Mouse (Mus musculus): ENCODE results near the gene Gm3625. TPM values are rescaled to one million over a fixed set of nuclear protein-coding genes. Genes with fewer than 3 reads are reported as not detected.
A peak's percentile ranks its signal among the peaks of the same experiment; 100 is the strongest.

Gene Gm3625
- polyA plus RNA-seq (2016; fragmentation: Nextera tagmentation; extraction: Ambion mirVana) = not detected in 2 replicates

DNA sequence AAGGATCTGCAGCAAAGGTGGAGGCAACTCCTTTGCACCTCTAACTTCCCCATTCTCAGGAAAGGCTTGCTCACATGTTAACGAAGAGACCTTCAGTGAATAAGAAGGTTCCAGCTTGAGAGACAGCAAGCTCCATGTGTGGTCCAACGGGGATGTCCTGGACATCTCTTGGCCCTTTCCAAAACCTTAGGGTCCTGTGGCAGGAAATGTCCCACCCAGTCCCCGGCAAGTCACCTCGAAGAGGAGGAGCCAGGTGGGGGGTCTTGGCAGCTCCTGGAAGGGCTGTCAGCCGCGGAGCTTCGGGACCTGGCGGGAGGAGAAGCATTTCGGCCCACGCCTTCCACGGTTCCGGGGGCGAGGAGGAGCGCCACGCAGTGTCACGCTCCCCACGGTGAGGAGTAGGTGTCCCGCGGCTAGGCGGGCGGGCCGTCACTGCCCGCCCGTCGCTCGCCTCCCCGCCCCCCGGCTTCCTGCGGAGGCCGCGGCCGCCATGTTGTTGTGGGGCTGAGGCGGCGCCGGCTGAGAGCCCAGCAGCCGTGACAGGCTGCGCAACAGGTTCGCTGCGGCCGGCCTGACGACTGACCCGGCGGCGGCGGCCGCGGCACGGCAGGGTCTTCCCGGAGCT, at the start of gene Gm3625, which contains the start of gene Itsn2:
TSS of gene Gm3625 (minus strand) at position 387 of the 625 bp plus-strand sequence.
TSS of gene Itsn2 (plus strand) at position 98 of the 625 bp plus-strand sequence.
- 1% methylated on average over 49 of the region's 49 CpGs for WGBS
- peak within 1 kb of the TSS; percentile 96 for H3K9ac ChIP-seq
- peak within 1 kb of the TSS; percentile 85 for H3K27ac ChIP-seq (ENCODE audit: poor library complexity, severe bottlenecking)
- peaks cover 12% of the 10 kb centered on the region for H3K4me1 ChIP-seq (replicated peaks)
- H3K4me3 ChIP-seq = peak within 1 kb of the TSS; percentile 93
- no peaks in the 10 kb centered on the region for H3K27me3 ChIP-seq (replicated peaks)
- ATAC-seq (ENCODE audit: insufficient number of reproducible peaks, low FRiP score) = peak; percentile 91
- H3K4me2 ChIP-seq = peak within 1 kb of the TSS; percentile 75
- H3K36me3 ChIP-seq = no peaks in the 10 kb centered on the region
- H3K9me3 ChIP-seq (replicated peaks) = no peaks in the 10 kb centered on the region

- Histone ChIP-seq H3K27ac (ENCODE audit: poor library complexity, severe bottlenecking) (no peak overlapping the region), H3K9ac (no peak overlapping the region), H3K4me2 (no peak overlapping the region), H3K36me3 (peaks cover 62% of the 10 kb centered on the region), H3K27me3 (replicated peaks) (no peaks in the 10 kb centered on the region), H3K4me3 (no peak overlapping the region), H3K9me3 (replicated peaks) (no peaks in the 10 kb centered on the region), H3K4me1 (replicated peaks) (no peaks in the 10 kb centered on the region)
- no peak for ATAC-seq (ENCODE audit: insufficient number of reproducible peaks, low FRiP score)
- WGBS = 80% methylated on average over 1 of the region's 1 CpGs
Measured at GRCm38 (mm10) chr12:4640737-4641136, 48.0 kb upstream of the Gm3625 start.

DNA sequence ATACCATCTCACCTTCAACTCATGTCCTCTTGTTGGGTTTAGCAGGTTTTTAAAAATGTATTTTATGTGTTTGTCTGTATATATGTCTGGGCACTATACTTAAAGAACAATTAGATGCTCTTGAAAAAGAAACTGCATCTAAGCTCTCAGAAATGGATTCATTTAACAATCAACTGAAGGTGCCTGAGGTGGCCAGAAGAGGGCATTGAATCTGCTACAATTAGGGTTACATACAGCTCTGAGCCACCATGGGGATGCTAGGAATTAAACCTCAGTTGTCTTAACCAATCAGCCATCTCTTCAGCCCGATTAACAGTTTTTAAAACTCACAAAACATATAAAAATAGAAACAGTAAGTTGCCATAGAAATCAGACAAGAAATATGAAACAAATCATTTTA, 45.7 kb upstream of the Gm3625 start:
- WGBS = 91% methylated on average over 1 of the region's 1 CpGs
- Histone ChIP-seq H3K36me3 (peaks cover 65% of the 10 kb centered on the region), H3K9me3 (replicated peaks) (no peaks in the 10 kb centered on the region), H3K4me1 (replicated peaks) (no peaks in the 10 kb centered on the region), H3K27ac (ENCODE audit: poor library complexity, severe bottlenecking) (no peak overlapping the region), H3K27me3 (replicated peaks) (no peaks in the 10 kb centered on the region), H3K4me2 (no peak overlapping the region), H3K9ac (no peak overlapping the region), H3K4me3 (no peak overlapping the region)
- ATAC-seq (ENCODE audit: insufficient number of reproducible peaks, low FRiP score) = no peak

DNA sequence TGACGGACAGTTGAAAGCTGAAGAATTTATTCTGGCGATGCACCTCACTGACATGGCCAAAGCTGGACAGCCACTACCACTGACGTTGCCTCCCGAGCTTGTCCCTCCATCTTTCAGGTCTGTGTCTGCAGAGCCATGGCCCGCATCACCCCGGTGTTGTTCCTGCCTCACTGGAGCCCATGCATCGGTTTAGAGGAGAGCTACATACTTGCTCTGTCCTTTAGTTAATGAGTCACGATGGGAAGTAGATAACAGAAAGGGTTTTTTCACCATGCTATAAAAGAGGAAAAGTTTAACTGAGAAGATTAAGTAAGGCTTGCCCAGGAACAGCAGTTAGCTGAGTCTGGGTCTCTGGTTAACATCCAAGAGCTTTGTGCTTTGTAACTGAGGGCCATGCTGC, 40.2 kb upstream of the Gm3625 start:
- Histone ChIP-seq H3K9ac (no peak overlapping the region), H3K4me1 (replicated peaks) (no peaks in the 10 kb centered on the region), H3K4me2 (no peak overlapping the region), H3K27ac (ENCODE audit: poor library complexity, severe bottlenecking) (no peak overlapping the region), H3K36me3 (peaks cover 65% of the 10 kb centered on the region), H3K4me3 (no peak overlapping the region), H3K27me3 (replicated peaks) (no peaks in the 10 kb centered on the region), H3K9me3 (replicated peaks) (no peaks in the 10 kb centered on the region)
- no peak for ATAC-seq (ENCODE audit: insufficient number of reproducible peaks, low FRiP score)
- WGBS = 83% methylated on average over 8 of the region's 8 CpGs

DNA sequence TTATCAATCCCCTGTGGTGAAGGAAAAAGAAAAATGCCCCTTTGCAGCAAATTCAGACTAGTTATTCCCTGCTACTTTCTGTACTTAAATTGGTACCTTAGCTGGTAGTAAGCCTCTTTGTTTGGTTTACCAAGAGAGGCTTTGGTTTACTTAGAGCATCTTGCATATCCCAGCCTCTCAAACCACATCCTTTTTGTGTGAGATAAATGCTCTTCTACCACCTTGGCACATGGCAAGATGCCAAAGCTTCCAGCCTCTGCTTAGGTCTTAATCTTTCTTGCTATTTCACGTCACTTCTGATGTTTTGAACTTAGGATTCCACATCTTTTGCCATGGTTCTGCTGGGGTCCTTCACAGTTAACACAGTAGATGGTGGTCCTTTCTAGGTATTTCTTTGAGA, 31.5 kb upstream of the Gm3625 start:
- H3K9ac ChIP-seq = no peak overlapping the region
- no peaks in the 10 kb centered on the region for H3K9me3 ChIP-seq (replicated peaks)
- H3K27me3 ChIP-seq (replicated peaks) = no peaks in the 10 kb centered on the region
- 62% methylated on average over 1 of the region's 1 CpGs for WGBS
- H3K36me3 ChIP-seq = peaks cover 6% of the 10 kb centered on the region; the same call in 1 of the 2 replicates
- no peak overlapping the region for H3K27ac ChIP-seq (ENCODE audit: poor library complexity, severe bottlenecking)
- no peak overlapping the region for H3K4me3 ChIP-seq
- ATAC-seq (ENCODE audit: insufficient number of reproducible peaks, low FRiP score) = no peak
- peaks cover 6% of the 10 kb centered on the region; the same call in 1 of the 2 replicates for H3K4me1 ChIP-seq (replicated peaks)
- no peak overlapping the region for H3K4me2 ChIP-seq

- H3K9me3 ChIP-seq (replicated peaks) = no peaks in the 10 kb centered on the region
- no peak overlapping the region for H3K27ac ChIP-seq (ENCODE audit: poor library complexity, severe bottlenecking)
- no peaks in the 10 kb centered on the region for H3K4me1 ChIP-seq (replicated peaks)
- no peak overlapping the region for H3K9ac ChIP-seq
- no peak overlapping the region for H3K4me3 ChIP-seq
- H3K4me2 ChIP-seq = no peak overlapping the region
- 64% methylated on average over 2 of the region's 2 CpGs for WGBS
- H3K27me3 ChIP-seq (replicated peaks) = no peaks in the 10 kb centered on the region
- H3K36me3 ChIP-seq = no peaks in the 10 kb centered on the region
- ATAC-seq (ENCODE audit: insufficient number of reproducible peaks, low FRiP score) = no peak
Measured at GRCm38 (mm10) chr12:4614722-4615121, 22.0 kb upstream of the Gm3625 start.

GRCm38 (mm10) chr12:4606625-4607024, 13.9 kb upstream of the Gm3625 start:
- no peaks in the 10 kb centered on the region for H3K27me3 ChIP-seq (replicated peaks)
- 36% methylated on average over 3 of the region's 3 CpGs for WGBS
- no peaks in the 10 kb centered on the region for H3K9me3 ChIP-seq (replicated peaks)
- H3K9ac ChIP-seq = no peak overlapping the region
- no peaks in the 10 kb centered on the region for H3K36me3 ChIP-seq
- ATAC-seq (ENCODE audit: insufficient number of reproducible peaks, low FRiP score) = no peak
- no peak overlapping the region for H3K4me3 ChIP-seq
- no peak overlapping the region for H3K4me2 ChIP-seq
- H3K4me1 ChIP-seq (replicated peaks) = peaks cover 13% of the 10 kb centered on the region
- H3K27ac ChIP-seq (ENCODE audit: poor library complexity, severe bottlenecking) = no peak overlapping the region

GRCm38 (mm10) chr12:4599713-4600112, 7.0 kb upstream of the Gm3625 start:
- no peak for ATAC-seq (ENCODE audit: insufficient number of reproducible peaks, low FRiP score)
- no peaks in the 10 kb centered on the region for H3K36me3 ChIP-seq
- no peaks in the 10 kb centered on the region for H3K27me3 ChIP-seq (replicated peaks)
- H3K27ac ChIP-seq (ENCODE audit: poor library complexity, severe bottlenecking) = no peak overlapping the region
- H3K4me2 ChIP-seq = no peak overlapping the region
- peaks cover 13% of the 10 kb centered on the region for H3K4me1 ChIP-seq (replicated peaks)
- no peaks in the 10 kb centered on the region for H3K9me3 ChIP-seq (replicated peaks)
- 67% methylated on average over 4 of the region's 4 CpGs for WGBS
- H3K4me3 ChIP-seq = no peak overlapping the region
- H3K9ac ChIP-seq = no peak overlapping the region

GRCm38 (mm10) chr12:4598666-4599428, 6.1 kb upstream of the Gm3625 start:
- no peaks in the 10 kb centered on the region for H3K36me3 ChIP-seq
- no peak overlapping the region for H3K9ac ChIP-seq
- no peak overlapping the region for H3K27ac ChIP-seq (ENCODE audit: poor library complexity, severe bottlenecking)
- H3K4me2 ChIP-seq = no peak overlapping the region
- ATAC-seq (ENCODE audit: insufficient number of reproducible peaks, low FRiP score) = no peak
- no peaks in the 10 kb centered on the region for H3K9me3 ChIP-seq (replicated peaks)
- WGBS = 57% methylated on average over 8 of the region's 8 CpGs
- no peaks in the 10 kb centered on the region for H3K27me3 ChIP-seq (replicated peaks)
- H3K4me1 ChIP-seq (replicated peaks) = peaks cover 18% of the 10 kb centered on the region
- no peak overlapping the region for H3K4me3 ChIP-seq

DNA sequence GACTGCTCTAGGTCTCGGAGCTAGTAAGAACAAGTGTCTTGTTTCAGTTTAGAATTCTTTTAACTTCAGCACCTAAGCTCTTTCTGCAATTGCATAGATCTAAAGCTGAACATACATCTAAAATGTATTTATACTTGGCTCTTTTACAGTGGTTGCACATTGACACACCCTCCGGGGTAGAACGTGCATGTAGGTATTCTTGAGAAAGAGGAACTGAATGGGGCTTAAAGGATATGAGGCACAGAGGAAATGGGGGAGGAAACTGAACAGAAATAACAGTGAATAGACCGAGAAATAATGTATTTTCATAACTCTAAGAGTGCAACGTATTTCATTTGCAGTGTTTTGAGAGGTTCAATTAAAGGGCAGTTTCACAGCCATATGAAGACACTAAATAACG, 2.3 kb upstream of the Gm3625 start:
- H3K27ac ChIP-seq (ENCODE audit: poor library complexity, severe bottlenecking) = no peak overlapping the region
- H3K4me3 ChIP-seq = no peak overlapping the region
- H3K27me3 ChIP-seq (replicated peaks) = no peaks in the 10 kb centered on the region
- no peaks in the 10 kb centered on the region for H3K36me3 ChIP-seq
- H3K9me3 ChIP-seq (replicated peaks) = no peaks in the 10 kb centered on the region
- no peak for ATAC-seq (ENCODE audit: insufficient number of reproducible peaks, low FRiP score)
- H3K9ac ChIP-seq = no peak overlapping the region
- H3K4me2 ChIP-seq = no peak overlapping the region
- 71% methylated on average over 6 of the region's 6 CpGs for WGBS
- peaks cover 21% of the 10 kb centered on the region for H3K4me1 ChIP-seq (replicated peaks)

DNA sequence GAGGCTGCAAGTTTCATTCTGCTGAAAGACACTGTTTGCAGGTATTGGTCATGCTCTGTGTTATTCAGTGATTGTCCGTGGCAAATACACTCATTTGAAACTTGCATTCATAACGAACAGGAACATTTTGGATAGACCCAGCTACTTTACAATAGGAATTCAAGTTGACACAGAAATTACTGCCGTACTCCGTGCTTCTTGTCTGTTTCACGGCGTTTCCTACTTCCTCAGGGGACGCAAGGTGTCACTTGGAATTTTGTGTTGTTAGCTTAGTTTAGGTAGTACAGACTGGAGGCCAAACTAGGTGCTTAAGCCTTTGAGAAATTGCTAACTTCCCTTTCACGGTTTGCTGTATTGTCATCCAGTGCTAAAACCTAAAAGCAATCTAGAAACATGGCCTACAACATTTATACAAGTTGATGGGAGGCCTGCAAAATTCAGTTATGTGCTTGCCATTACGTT, 1.2 kb upstream of the Gm3625 start:
- WGBS = 64% methylated on average over 9 of the region's 9 CpGs
- H3K9ac ChIP-seq = peak overlapping the region; percentile 96
- peak overlapping the region; percentile 93 for H3K4me3 ChIP-seq
- H3K36me3 ChIP-seq = no peaks in the 10 kb centered on the region
- H3K4me2 ChIP-seq = peak overlapping the region; percentile 75
- peaks cover 16% of the 10 kb centered on the region for H3K4me1 ChIP-seq (replicated peaks)
- no peaks in the 10 kb centered on the region for H3K27me3 ChIP-seq (replicated peaks)
- peak overlapping the region; percentile 85; the same call in 1 of the 2 replicates for H3K27ac ChIP-seq (ENCODE audit: poor library complexity, severe bottlenecking)
- ATAC-seq (ENCODE audit: insufficient number of reproducible peaks, low FRiP score) = no peak
- H3K9me3 ChIP-seq (replicated peaks) = no peaks in the 10 kb centered on the region
